Mouse (Mus musculus) Patski (cell line): ENCODE results near the gene Thbs3. TPM values are rescaled to one million over a fixed set of nuclear protein-coding genes. Genes with fewer than 3 reads are reported as not detected.

ENCODE experiments used
- ATAC-seq: fragments of 100-300 bp; one replicate; pipeline ENCODE4 v1.8.0; 2021
- CTCF ChIA-PET: fragments of 350-600 bp; sonication (Branson Sonifier 250); formaldehyde crosslinking; loops from one replicate; lab custom pipeline; 2022; ENCODE audit warnings: inconsistent platforms; lab: Charles Lee
- POLR2A ChIA-PET: fragments of 350-600 bp; sonication (Branson Sonifier 250); formaldehyde crosslinking; loops from one replicate; lab custom pipeline; 2022; ENCODE audit warnings: antibody characterized with exemption, inconsistent platforms; lab: Charles Lee
- DNase-seq: peaks from one replicate; pipeline ENCODE4 v3.0.0-alpha.2; 2011; ENCODE audit warnings: low read depth, low spot score
- H3K27me3 ChIP-seq: fragments of 371-371 bp; one replicate; pipeline ENCODE4 v1.5.1; 2021
- CTCF ChIP-seq: fragments of 100-300 bp; IDR thresholded peaks from one replicate; pipeline ENCODE4 v1.5.1; 2021
- in situ Hi-C: fragments of 300-500 bp; cut with MboI; formaldehyde crosslinking; loops from 3 replicates; pipeline ENCODE4 v1.11.1; 2018; ENCODE audit warnings: low pct_unique_long_range_greater_than_20kb, mixed read lengths
- polyA plus RNA-seq: library from polyadenylated mRNA; unstranded; gene quantifications from one replicate; pipeline ENCODE4 v1.2.3, GENCODE M21; 2021

The Thbs3 gene
- polyA plus RNA-seq, 1 experiment from 2014 or later, result 86.6 TPM

DNA sequence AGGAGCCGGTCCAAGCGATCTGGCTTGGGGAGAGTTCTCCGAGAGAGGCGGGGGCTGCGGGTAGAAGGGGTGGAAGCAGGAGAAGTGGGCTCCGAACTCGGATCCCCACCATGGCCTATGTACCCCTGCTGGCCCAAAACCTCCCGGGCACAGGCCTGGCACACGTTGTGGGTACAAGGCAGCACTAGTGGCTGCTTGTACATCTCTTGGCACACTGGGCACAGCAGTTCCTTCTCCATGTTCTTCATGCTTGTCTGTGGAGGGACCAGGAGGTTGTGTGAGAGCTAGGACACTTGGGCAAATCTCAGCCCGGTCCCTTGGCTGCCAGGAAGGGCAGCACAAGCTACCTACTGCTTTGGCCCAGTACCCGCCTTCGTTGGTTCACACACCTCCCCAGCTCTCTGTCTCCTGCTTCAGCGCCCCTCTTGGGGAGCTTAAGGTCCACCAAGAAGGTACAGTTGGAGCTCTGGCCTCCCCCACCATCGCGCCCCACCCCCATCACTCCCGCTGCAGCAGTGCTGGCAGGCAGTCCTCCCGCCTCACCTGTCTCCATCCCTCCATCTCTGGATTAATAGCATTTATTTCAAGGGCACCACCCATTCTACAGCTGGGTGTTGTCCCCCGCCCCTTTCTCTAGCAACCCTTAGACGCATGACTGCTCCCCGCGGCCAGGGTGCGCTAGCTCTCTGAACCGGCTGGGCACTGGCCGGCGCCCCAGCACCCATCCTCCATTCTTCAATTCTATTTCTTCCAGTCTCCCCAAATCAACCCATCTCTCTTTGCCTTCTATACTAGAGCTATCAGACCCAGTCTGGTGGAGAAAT lies 29.4 kb downstream of the Thbs3 start:
- CTCF ChIA-PET, result interaction anchor here (0.7 to 5.3 kb wide), 17 partner anchors 10 to 157 kb away, joined by 3 to 51 read pairs (median 9); partner anchors contain the start of genes Dpm3, Efna1, Gba and Slc50a1
- in situ Hi-C loops, result no loop called here
- POLR2A ChIA-PET, result interaction anchor here (0.5 to 5.8 kb wide), 9 partner anchors 9 to 59 kb away, joined by 3 to 39 read pairs (median 5); partner anchors contain the start of genes Efna1, Muc1 and Slc50a1
- no peak for DNase-seq
- H3K27me3 ChIP-seq, result no peaks in the 10 kb centered on the region
- no peak for TF ChIP-seq CTCF
- peak; percentile 24 for ATAC-seq

DNA sequence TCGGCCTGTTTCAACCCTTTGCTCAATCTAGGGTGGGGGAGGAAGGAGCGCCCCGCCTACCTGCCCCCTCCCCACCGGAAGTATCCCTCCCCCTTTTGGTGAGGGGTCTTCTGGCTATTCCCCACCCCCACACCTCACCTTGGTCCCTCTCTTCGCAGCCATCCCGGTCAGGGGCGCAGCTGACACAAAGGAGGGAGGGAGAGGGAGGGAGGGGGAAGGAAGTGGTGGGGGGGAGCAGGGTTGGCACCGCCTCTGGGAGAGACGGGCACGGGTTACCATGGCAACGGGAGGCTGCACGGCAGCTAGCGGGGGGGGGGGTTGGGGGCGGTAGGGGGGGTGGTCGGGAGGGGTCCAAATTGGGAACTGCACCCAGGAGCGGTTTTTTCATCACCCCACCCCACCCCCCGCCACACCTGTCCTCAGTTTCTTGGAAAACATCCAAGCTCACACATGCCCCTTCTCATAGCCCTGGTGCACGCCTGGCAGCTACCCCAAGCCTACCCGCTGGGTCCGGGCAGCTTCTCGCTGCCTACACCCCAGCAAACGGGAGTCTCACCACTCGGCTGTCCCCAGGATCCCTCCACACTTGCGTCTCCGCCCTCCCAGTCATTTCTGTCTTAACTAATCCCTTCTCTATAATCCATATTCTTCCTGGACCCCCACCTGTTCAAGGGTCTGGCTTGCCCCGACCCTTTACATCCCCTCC lies 30.2 kb downstream of the Thbs3 start:
- TF ChIP-seq CTCF, result no peak
- POLR2A ChIA-PET, result interaction anchor here (0.5 to 5.8 kb wide), 15 partner anchors 12 to 241 kb away, joined by 3 to 39 read pairs (median 4); partner anchors contain the start of genes Efna1, Muc1 and Slc50a1
- no peak for DNase-seq
- in situ Hi-C loops, result loop anchor here (5.0 kb wide), 2 partner anchors 37 to 62 kb away; partner anchors contain the start of gene Efna1
- peak; percentile 4 for ATAC-seq
- CTCF ChIA-PET, result interaction anchor here (0.7 to 5.3 kb wide), 25 partner anchors 8 to 157 kb away, joined by 3 to 51 read pairs (median 6); partner anchors contain the start of genes Dpm3, Efna1, Gba and Slc50a1
- H3K27me3 ChIP-seq, result no peaks in the 10 kb centered on the region

DNA sequence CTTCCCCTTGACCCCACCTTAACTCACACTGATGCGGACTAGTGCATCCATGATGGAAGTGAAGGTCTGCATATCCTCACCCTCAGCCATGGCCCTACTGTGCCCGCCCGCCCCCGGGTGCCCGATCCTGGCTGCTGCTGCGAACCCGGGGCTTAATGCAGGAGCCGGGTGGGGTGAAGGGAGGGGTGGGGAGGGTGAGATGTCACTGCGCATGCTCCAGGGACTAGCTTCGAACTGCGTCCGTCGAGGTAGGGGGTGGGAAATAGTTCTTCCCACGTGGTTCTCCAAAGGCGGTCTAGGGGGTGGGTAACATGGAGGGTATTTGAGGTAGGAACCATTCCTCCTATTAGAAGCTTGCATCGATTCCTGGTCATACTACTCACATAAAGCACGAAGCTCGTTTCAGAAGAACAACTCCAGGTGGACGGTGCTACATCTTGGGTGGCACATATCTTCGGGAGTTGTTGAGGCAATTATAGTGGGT lies 30.8 kb downstream of the Thbs3 start, which contains the start of gene Krtcap2:
Gene Krtcap2 (plus strand): TSS at position 279 of the 484 bp plus-strand sequence.
- H3K27me3 ChIP-seq, result no peaks in the 10 kb centered on the region
- ATAC-seq (peak; percentile 11), DNase-seq (no peak)
- no peak for TF ChIP-seq CTCF
- ChIA-PET CTCF (interaction anchor here (0.7 to 5.3 kb wide), 20 partner anchors 9 to 93 kb away, joined by 3 to 51 read pairs (median 7); partner anchors contain the start of genes Dpm3, Efna1, Gba and Slc50a1), POLR2A (interaction anchor here (0.6 to 5.8 kb wide), 17 partner anchors 11 to 242 kb away, joined by 3 to 39 read pairs (median 4); partner anchors contain the start of genes Efna1, Muc1 and Slc50a1)
- in situ Hi-C loops, result loop anchor here (5.0 kb wide), 2 partner anchors 37 to 62 kb away; partner anchors contain the start of gene Efna1

DNA sequence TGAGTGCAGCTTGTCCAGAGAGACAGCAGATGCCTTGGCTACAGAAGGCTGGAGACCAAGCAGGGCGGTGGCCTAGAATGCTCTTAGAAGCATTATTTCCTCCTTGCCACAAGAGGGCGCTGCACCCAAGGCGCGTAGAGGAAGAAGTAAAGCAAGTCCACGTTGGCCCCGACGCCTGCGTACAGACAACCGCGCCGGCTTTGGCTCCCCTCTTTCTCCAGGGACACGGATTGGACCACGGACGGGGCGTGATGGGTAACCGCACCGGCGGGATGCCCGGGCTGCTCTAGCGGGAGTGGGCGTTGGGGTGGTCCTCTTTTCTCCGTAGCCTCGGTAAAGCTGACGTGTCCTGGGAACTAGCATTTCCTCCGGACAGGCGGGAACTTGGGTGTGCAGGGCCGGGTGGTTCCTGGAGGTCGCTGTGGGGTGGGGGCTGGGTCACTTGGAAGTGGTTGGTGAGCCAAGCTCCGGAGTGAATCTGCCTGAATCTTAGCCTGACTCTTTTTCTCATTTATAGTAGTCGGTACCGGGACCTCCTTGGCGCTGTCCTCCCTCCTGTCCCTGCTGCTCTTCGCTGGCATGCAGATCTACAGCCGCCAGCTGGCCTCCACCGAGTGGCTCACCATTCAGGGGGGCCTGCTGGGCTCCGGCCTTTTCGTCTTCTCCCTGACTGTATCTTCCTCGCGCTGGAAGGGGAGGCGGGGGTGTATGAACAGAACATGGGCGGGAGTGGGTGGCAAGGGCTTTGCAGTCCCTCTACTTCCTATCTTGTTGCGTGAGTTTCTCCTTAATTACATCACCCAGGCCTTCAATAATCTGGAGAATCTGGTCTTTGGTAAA lies 31.5 kb downstream of the Thbs3 start, which contains the start of gene Trim46:
Gene Trim46 (minus strand): TSS at position 49 of the 840 bp plus-strand sequence.
- CTCF ChIA-PET, result interaction anchor here (0.6 to 5.3 kb wide), 18 partner anchors 9 to 559 kb away, joined by 3 to 51 read pairs (median 8); partner anchors contain the start of genes Dpm3, Efna1 and Slc50a1
- ATAC-seq, result peak; percentile 58
- TF ChIP-seq CTCF, result no peak
- DNase-seq, result peak; percentile 90
- no peaks in the 10 kb centered on the region for H3K27me3 ChIP-seq
- POLR2A ChIA-PET, result interaction anchor here (0.6 to 5.8 kb wide), 13 partner anchors 11 to 91 kb away, joined by 3 to 39 read pairs (median 4); partner anchors contain the start of genes Efna1 and Slc50a1
- in situ Hi-C loops, result loop anchor here (5.0 kb wide), 2 partner anchors 36 to 61 kb away; partner anchors contain the start of gene Efna1

DNA sequence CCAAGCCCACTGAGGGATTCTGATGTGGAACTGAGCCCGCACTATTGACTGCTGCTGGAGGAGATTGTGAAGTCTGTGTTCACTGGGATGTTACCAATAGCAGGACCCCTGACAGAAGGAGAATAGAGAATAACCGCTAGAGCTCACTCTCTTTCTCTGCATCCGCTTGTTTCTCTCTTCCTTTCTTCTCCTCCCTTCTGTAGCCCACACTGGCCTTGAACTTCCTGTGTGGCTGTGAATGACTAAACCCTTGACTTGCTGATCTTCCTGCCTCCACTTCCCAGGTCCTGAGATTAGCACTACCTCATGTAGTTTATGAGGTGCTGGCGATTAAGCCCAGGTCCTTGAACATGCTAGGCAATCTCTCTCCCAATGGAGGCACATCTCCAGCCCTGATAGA lies 32.5 kb downstream of the Thbs3 start:
- H3K27me3 ChIP-seq, result no peaks in the 10 kb centered on the region
- in situ Hi-C loops, result loop anchor here (5.0 kb wide), 2 partner anchors 35 to 60 kb away; partner anchors contain the start of gene Efna1
- ATAC-seq, result no peak
- CTCF ChIA-PET, result interaction anchor here (1.3 to 4.6 kb wide), 5 partner anchors 10 to 69 kb away, joined by 3 to 35 read pairs (median 15); partner anchors contain the start of genes Dpm3 and Slc50a1
- POLR2A ChIA-PET, result interaction anchor here (1.8 to 2.0 kb wide), 2 partner anchors 26 to 39 kb away, joined by 4 to 5 read pairs; no protein-coding TSS in a partner anchor
- TF ChIP-seq CTCF, result no peak
- DNase-seq, result no peak

DNA sequence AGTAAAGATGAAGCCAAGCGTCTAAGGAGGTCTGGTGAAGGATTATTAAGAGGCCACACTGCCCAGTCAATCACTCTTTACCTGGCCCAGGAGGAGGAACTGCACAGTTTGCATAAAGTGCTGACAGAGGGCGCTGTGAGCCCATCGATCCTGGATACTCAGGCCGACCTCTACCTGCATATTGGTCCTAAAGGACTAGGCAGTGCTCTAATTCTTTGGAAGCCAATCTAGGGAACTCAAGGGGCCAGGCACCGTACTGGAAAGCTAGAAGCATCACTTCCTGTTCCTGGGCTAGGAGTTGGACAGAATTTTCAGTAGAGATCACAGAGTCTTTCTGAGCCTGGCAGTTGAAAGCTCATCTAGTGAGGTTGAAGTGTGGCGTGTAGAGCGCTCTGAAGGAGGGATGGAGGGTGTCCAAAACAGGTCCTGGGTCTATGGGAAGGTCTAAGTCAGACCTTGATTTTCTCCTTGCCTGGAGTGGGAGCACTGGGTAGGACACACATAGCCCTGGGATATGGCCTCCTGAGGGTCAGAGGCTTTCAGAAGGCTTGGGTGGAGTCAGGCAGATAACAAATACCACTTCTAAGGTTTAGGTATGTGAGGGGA lies 35.6 kb downstream of the Thbs3 start:
- ChIA-PET CTCF (interaction anchor here (0.6 to 3.2 kb wide), 7 partner anchors 9 to 58 kb away, joined by 3 to 22 read pairs (median 5); partner anchors contain the start of genes Dpm3 and Slc50a1), POLR2A (interaction anchor here (1.0 kb wide), 1 partner anchor 29 kb away, joined by 3 read pairs; no protein-coding TSS in a partner anchor)
- no peak for TF ChIP-seq CTCF
- in situ Hi-C loops, result no loop called here
- DNase-seq (no peak), ATAC-seq (no peak)
- H3K27me3 ChIP-seq, result no peaks in the 10 kb centered on the region

DNA sequence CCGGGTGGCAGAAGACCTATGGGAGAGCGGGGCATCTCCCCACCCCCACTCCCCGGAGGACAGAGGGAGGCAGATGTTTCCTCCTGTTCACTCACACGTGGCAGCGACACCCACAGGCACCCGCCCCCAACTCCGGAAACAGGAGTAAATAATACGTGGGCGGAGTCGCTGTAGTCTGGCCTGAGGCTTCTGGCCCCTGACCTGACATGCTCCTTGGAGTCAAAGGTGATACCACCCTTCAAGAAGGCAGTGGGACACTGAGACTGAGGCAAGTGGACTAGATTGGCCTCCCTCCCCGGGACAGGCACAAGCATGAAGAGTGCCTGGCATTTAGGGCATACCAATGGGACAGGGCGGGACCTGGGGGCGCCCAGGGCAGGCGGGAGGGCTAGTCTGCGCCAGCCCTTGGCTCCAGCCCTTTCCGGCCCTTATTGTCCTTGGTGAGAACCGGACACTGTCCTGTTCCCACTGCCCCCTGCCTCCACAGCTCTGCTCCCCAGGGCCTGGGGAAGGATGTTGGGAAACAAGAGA lies 36.5 kb downstream of the Thbs3 start:
- no peak for TF ChIP-seq CTCF
- CTCF ChIA-PET, result interaction anchor here (1.5 to 3.2 kb wide), 3 partner anchors 31 to 57 kb away, joined by 4 to 22 read pairs (median 8); no protein-coding TSS in a partner anchor
- ATAC-seq (no peak), DNase-seq (no peak)
- POLR2A ChIA-PET, result interaction anchor here (1.0 kb wide), 1 partner anchor 28 kb away, joined by 3 read pairs; no protein-coding TSS in a partner anchor
- no peaks in the 10 kb centered on the region for H3K27me3 ChIP-seq
- in situ Hi-C loops, result no loop called here

DNA sequence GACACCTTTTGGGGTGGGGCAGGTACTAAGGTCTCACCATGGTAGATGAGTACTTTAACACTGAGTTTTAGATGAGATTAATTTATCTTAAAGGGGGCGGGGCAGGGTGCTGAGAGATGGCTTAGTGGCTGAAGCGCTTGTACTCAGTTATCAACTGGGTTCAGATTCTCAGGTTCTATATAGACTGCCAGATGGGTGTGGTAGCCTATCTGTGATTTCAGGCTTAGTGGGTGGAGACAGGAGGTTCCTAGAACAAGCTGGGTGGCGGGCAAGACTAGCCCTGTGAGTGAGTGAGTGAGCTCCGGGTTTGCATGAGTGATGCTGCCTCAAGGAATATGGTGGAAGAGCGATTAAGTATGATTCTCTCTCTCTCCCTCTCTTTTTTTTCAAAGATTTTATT lies 40.0 kb downstream of the Thbs3 start:
- no peak for ATAC-seq
- peaks cover 20% of the 10 kb centered on the region for H3K27me3 ChIP-seq
- no peak for TF ChIP-seq CTCF
- in situ Hi-C loops, result no loop called here
- POLR2A ChIA-PET, result no interaction called here
- CTCF ChIA-PET, result interaction anchor here (4.4 to 5.0 kb wide), 2 partner anchors 8 to 27 kb away, joined by 22 to 25 read pairs; partner anchors contain the start of genes Efna1, Krtcap2 and Trim46
- no peak for DNase-seq
